Mouse (Mus musculus) stomach, postnatal 0 days (tissue): ENCODE measurements around the gene Lrrc23.
"Not testable (repeated sequence)": the region's sequence is repeated elsewhere in the genome, so short reads cannot be mapped to it uniquely, and the experiment has no call there.

Source experiments
- CTCF ChIP-seq: IDR thresholded peaks from 2 replicates; pipeline ENCODE4 v1.5.1; 2016; ENCODE audit warnings: antibody characterized with exemption, low read depth, mild to moderate bottlenecking, moderate library complexity
- EP300 ChIP-seq: optimal IDR thresholded peaks from 2 replicates; pipeline ENCODE3; 2016; ENCODE audit warnings: antibody characterized with exemption

DNA sequence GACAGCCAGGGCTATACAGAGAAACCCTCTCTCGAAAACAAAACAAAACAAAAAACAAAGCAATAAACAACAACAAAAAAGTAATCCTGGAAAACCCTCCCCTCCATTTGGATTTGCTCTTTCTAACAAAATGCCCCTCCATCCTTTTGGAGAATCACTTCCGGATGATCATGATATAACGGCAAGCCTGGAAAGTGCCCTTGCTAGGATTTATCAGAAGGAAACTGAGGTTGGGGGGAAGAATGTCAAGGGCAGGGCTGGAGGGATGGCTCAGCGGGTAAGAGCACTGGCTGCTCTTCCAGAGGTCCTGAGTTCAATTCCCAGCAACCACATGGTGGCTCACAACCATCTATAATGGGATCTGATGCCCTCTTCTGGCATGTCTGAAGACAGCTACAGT lies 24.2 kb upstream of the Lrrc23 start:
- not testable (repeated sequence) for TF ChIP-seq CTCF, EP300
